In the genomic region with DNA sequence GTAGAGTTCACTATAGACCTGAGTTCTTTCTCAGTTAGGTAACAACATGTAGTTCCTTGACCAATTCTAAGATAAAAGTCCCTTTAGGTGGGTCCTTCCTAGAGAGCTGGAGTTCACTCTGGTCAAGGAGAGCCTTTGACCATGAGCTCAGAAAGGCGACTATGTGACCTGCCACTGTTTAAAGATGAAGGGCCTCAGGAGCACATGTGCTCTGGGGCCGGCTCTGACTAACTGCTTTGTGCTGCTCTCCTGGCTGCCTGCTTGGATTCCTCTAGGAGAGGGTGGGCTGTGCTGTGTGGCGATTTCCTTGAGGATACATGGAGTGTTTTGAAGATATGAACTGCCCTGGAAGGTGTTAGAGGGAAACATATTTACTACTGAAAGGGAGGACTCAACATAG, we compare ENCODE assay signal across 9 mouse cellular contexts.
DNase-seq lines count a peak whose midpoint lies in the region; ATAC-seq and TF ChIP-seq lines count a peak whose summit lies in the region.
"Had no signal": no experiment of that assay in that cellular context is flagged by ENCODE, and none has a peak within 500 bp of the region (broad histone marks: within the 10 kb centered on the region; RNA-seq: fewer than 3 reads in every experiment).

No protein-coding gene starts in this region.

- H3K27ac ChIP-seq in heart, embryonic 10.5 days = peak overlapping the region; percentile 69
- no peak overlapping the region for H3K27ac ChIP-seq in lung, embryonic 14.5 days (ENCODE audit: low read depth)
- no peak overlapping the region for H3K27ac ChIP-seq in lung, postnatal 0 days (ENCODE audit: low read length)
- H3K27ac ChIP-seq in heart, embryonic 12.5 days (ENCODE audit: poor library complexity, severe bottlenecking) = peak overlapping the region; percentile 25; the same call in 1 of the 2 replicates

- WGBS in heart, embryonic 10.5 days = 43% methylated on average over 3 of the region's 3 CpGs
- WGBS in lung, embryonic 14.5 days = 21% methylated on average over 3 of the region's 3 CpGs
- 40% methylated on average over 3 of the region's 3 CpGs for WGBS in lung, postnatal 0 days
- WGBS in heart, embryonic 12.5 days = 33% methylated on average over 3 of the region's 3 CpGs

- H3K27me3 ChIP-seq in heart, embryonic 10.5 days (ENCODE audit: insufficient read depth, poor library complexity, severe bottlenecking) = no peaks in the 10 kb centered on the region
- H3K27me3 ChIP-seq in lung, embryonic 14.5 days (ENCODE audit: insufficient read depth, low read length) = no peaks in the 10 kb centered on the region
- H3K27me3 ChIP-seq in lung, postnatal 0 days (replicated peaks; ENCODE audit: insufficient read depth, low read length) = no peaks in the 10 kb centered on the region
- H3K27me3 ChIP-seq in heart, embryonic 12.5 days (replicated peaks) = no peaks in the 10 kb centered on the region

- no peaks in the 10 kb centered on the region for H3K9me3 ChIP-seq in heart, embryonic 10.5 days
- H3K9me3 ChIP-seq in lung, embryonic 14.5 days (ENCODE audit: low read depth, low read length) = no peaks in the 10 kb centered on the region
- no peaks in the 10 kb centered on the region for H3K9me3 ChIP-seq in lung, postnatal 0 days (ENCODE audit: low read length)
- H3K9me3 ChIP-seq in heart, embryonic 12.5 days (replicated peaks) = no peaks in the 10 kb centered on the region

- 0 out of 2 replicates have a peak, but pooled peaks have one; percentile 35 for ATAC-seq in lung, embryonic 14.5 days (ENCODE audit: insufficient read depth)
- ATAC-seq in lung, postnatal 0 days = no peak
- no peak for ATAC-seq in heart, embryonic 12.5 days (ENCODE audit: insufficient number of reproducible peaks, low FRiP score)
- ATAC-seq: liver, postnatal 0 days had no signal

- peaks cover 13% of the 10 kb centered on the region for H3K36me3 ChIP-seq in heart, embryonic 10.5 days
- H3K36me3 ChIP-seq in lung, embryonic 14.5 days (ENCODE audit: insufficient read depth) = peaks cover 18% of the 10 kb centered on the region
- H3K36me3 ChIP-seq in lung, postnatal 0 days (ENCODE audit: insufficient read depth, low read length) = 0 out of 2 replicates have a peak, but pooled peaks cover 4% of the 10 kb centered on the region
- peaks cover 11% of the 10 kb centered on the region for H3K36me3 ChIP-seq in heart, embryonic 12.5 days

- peaks cover 99% of the 10 kb centered on the region for H3K4me1 ChIP-seq in heart, embryonic 10.5 days
- peaks cover 19% of the 10 kb centered on the region for H3K4me1 ChIP-seq in lung, embryonic 14.5 days (ENCODE audit: insufficient read depth)
- peaks cover 25% of the 10 kb centered on the region for H3K4me1 ChIP-seq in lung, postnatal 0 days (ENCODE audit: insufficient read depth, low read depth, low read length)
- peaks cover 93% of the 10 kb centered on the region for H3K4me1 ChIP-seq in heart, embryonic 12.5 days (replicated peaks)

- no peak for TF ChIP-seq EP300 in lung, postnatal 0 days (IDR thresholded peaks at IDR 0.05)

- H3K4me3 ChIP-seq in heart, embryonic 10.5 days = no peak overlapping the region
- H3K4me3 ChIP-seq in lung, embryonic 14.5 days (ENCODE audit: low read depth, low read length) = no peak overlapping the region
- no peak overlapping the region for H3K4me3 ChIP-seq in lung, postnatal 0 days (ENCODE audit: low read depth, low read length)
- no peak overlapping the region for H3K4me3 ChIP-seq in heart, embryonic 12.5 days

- intact Hi-C loops in heart, postnatal 25 days (cut with DNase I) = loop anchor here (5.0 to 10.0 kb wide), 2 partner anchors 62 to 169 kb away; no protein-coding TSS in a partner anchor

- no peak for DNase-seq in heart, embryonic 10.5 days (ENCODE audit: low spot score)
- no peak for DNase-seq in heart, postnatal 25 days (ENCODE audit: low spot score)
- peak; percentile 41 for DNase-seq in lung, embryonic 14.5 days
- no peak for DNase-seq in lung, postnatal 0 days (ENCODE audit: low spot score)
- DNase-seq in layer of hippocampus, postnatal 25 days (ENCODE audit: extremely low spot score in 1 of 2, low spot score in 1 of 2) = peak; percentile 3 to 5
- no peak for DNase-seq in T-cell, adult 2 months (ENCODE audit: low spot score)
- DNase-seq in testis, postnatal 14 days (ENCODE audit: low spot score) = no peak
- DNase-seq: liver, postnatal 0 days had no signal

- no peak for TF ChIP-seq CTCF in lung, embryonic 14.5 days (IDR thresholded peaks at IDR 0.05; ENCODE audit: low read depth)
- TF ChIP-seq CTCF in lung, postnatal 0 days (IDR thresholded peaks at IDR 0.05) = no peak

- no peak overlapping the region for H3K9ac ChIP-seq in lung, embryonic 14.5 days
- no peak overlapping the region for H3K9ac ChIP-seq in lung, postnatal 0 days (replicated peaks; ENCODE audit: low read depth)
- H3K9ac ChIP-seq in heart, embryonic 12.5 days = no peak overlapping the region
- H3K9ac ChIP-seq: liver, postnatal 0 days had no signal

- H3K4me2 ChIP-seq in lung, embryonic 14.5 days = no peak overlapping the region
- no peak overlapping the region for H3K4me2 ChIP-seq in lung, postnatal 0 days (replicated peaks; ENCODE audit: low read depth, low read length)
- H3K4me2 ChIP-seq in heart, embryonic 12.5 days = no peak overlapping the region

Comparison
In these comparisons a context has a peak if more than half of its experiments do, and no peak if none do; other contexts are left out.
1. DNase-seq: peak in lung, embryonic 14.5 days (single experiment) and layer of hippocampus, postnatal 25 days (2 of 2); none in heart, embryonic 10.5 days (single experiment), heart, postnatal 25 days (single experiment), lung, postnatal 0 days (single experiment), T-cell, adult 2 months (single experiment) and testis, postnatal 14 days (single experiment).
2. H3K27ac ChIP-seq: peak in heart, embryonic 10.5 days (single experiment) and heart, embryonic 12.5 days (single experiment); none in lung, embryonic 14.5 days (single experiment) and lung, postnatal 0 days (single experiment).